Mouse (Mus musculus) hindbrain, embryonic 11.5 days (tissue): ENCODE measurements around the gene Usf1. TPM values are rescaled to one million over a fixed set of nuclear protein-coding genes. Genes with fewer than 3 reads are reported as not detected.

ENCODE experiments used
- ATAC-seq: fragments of 200-750 bp; cut with Nextera tagmentation; 2 replicates; pipeline ENCODE4 v1.8.0; 2017; ENCODE audit warnings: mild to moderate bottlenecking, moderate TSS enrichment, moderate library complexity; ENCODE audit not compliant: low FRiP score
- DNase-seq: peaks from one replicate; pipeline ENCODE4 v3.0.0-alpha.2; 2015; ENCODE audit warnings: low spot score
- H3K27ac ChIP-seq: fragments of 300-500 bp; sonication (generic); 2 replicates; pipeline ENCODE4 v1.5.1; 2014; ENCODE audit warnings: mild to moderate bottlenecking, low read depth, low read length
- H3K27me3 ChIP-seq: fragments of 300-500 bp; sonication (generic); 2 replicates; pipeline ENCODE4 v1.6.1; 2014; ENCODE audit warnings: mild to moderate bottlenecking, low read length, moderate library complexity, mixed read lengths; ENCODE audit not compliant: control insufficient read depth, insufficient read depth
- H3K36me3 ChIP-seq: fragments of 300-500 bp; sonication (generic); 2 replicates; pipeline ENCODE4 v1.6.1; 2014; ENCODE audit warnings: mild to moderate bottlenecking, low read length, moderate library complexity, mixed read lengths; ENCODE audit not compliant: control insufficient read depth, insufficient read depth
- H3K4me1 ChIP-seq: fragments of 300-500 bp; sonication (generic); replicated peaks from 2 replicates; pipeline ENCODE4 v1.6.1; 2014; ENCODE audit warnings: low read length, mixed read lengths; ENCODE audit not compliant: control insufficient read depth, insufficient read depth
- H3K4me2 ChIP-seq: fragments of 300-500 bp; sonication (generic); replicated peaks from 2 replicates; pipeline ENCODE4 v1.6.1; 2014; ENCODE audit warnings: mild to moderate bottlenecking, low read depth, low read length
- H3K4me3 ChIP-seq: fragments of 300-500 bp; sonication (generic); 2 replicates; pipeline ENCODE4 v1.5.1; 2014; ENCODE audit warnings: low read depth, low read length
- H3K9ac ChIP-seq: fragments of 300-500 bp; sonication (generic); 2 replicates; pipeline ENCODE4 v1.6.1; 2014; ENCODE audit warnings: low read depth, low read length
- H3K9me3 ChIP-seq: fragments of 300-500 bp; sonication (generic); 2 replicates; pipeline ENCODE4 v1.6.1; 2016; ENCODE audit warnings: low read length; ENCODE audit not compliant: control insufficient read depth
- WGBS: fragments of 180-500 bp; shearing (Covaris S2); extraction: QIAGEN DNeasy Blood & Tissue Kit; methylation state at CpG from one replicate; pipeline ENCODE4 v1.1.7; 2014; 5-methylcytosine and 5-hydroxymethylcytosine counted together
- polyA plus RNA-seq: library from polyadenylated mRNA; unstranded; fragments of >200 nt; fragmentation: Nextera tagmentation; extraction: Ambion mirVana; gene quantifications from 2 replicates; pipeline ENCODE4 v1.2.1, GENCODE M21; 2014

The Usf1 gene
- polyA plus RNA-seq, 1 experiment from 2014 or later, result 122 TPM

DNA sequence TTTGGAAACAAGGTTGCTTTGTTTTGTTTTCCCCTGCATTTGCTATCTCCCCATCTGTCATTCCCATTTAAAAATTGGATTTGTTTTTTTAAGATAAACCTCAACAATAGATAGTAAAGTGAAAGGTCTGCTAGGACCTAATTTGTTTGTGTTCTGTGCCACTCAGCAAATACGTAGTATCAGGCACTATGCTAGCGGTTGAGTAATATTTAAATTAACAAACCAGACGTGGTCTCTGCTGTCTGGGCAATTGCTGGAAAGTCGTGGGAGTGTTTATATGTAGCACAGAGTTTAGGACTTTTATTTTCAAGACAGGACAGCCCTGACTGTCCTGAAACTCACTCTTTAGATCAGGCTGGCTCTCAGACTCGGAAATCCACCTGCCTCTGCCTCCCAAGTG, 41.4 kb downstream of the Usf1 start:
- Histone ChIP-seq H3K4me2 (no peak overlapping the region), H3K36me3 (no peaks in the 10 kb centered on the region), H3K4me3 (no peak overlapping the region), H3K4me1 (no peaks in the 10 kb centered on the region), H3K27ac (no peak overlapping the region), H3K9ac (no peak overlapping the region), H3K27me3 (no peaks in the 10 kb centered on the region), H3K9me3 (no peaks in the 10 kb centered on the region)
- ATAC-seq, result no peak
- WGBS, result 84% methylated on average over 5 of the region's 5 CpGs
- DNase-seq, result no peak

- no peak overlapping the region for H3K9ac ChIP-seq
- H3K9me3 ChIP-seq, result no peaks in the 10 kb centered on the region
- no peak overlapping the region for H3K4me2 ChIP-seq
- H3K4me1 ChIP-seq, result no peaks in the 10 kb centered on the region
- no peaks in the 10 kb centered on the region for H3K36me3 ChIP-seq
- H3K4me3 ChIP-seq, result no peak overlapping the region
- WGBS, result 84% methylated on average over 5 of the region's 5 CpGs
- H3K27me3 ChIP-seq, result no peaks in the 10 kb centered on the region
- ATAC-seq, result no peak
- H3K27ac ChIP-seq, result no peak overlapping the region
- DNase-seq, result no peak
Measured at GRCm38 (mm10) chr1:171452923-171453322, 41.8 kb downstream of the Usf1 start.

DNA sequence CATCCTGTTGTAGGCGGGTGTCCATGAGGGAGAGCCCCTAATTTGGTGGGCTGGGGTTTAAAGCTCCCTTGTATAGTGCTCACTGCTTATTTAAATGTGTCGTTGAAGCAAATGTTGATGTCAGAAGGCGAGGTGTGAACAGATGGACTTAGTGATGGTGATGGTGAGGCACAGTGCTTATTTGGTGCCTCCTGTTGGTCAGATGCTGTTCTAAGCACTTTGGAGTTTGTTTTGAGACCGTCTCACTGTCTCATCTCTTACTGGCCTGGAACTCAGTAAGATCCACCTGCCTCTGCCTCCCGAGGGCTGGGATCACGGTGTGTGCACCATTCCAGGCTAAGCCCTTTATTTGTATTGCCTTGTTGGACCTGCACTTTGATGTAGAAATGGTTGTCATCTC, 43.8 kb downstream of the Usf1 start:
- Histone ChIP-seq H3K4me2 (no peak overlapping the region), H3K9ac (no peak overlapping the region), H3K36me3 (no peaks in the 10 kb centered on the region), H3K27me3 (no peaks in the 10 kb centered on the region), H3K4me1 (no peaks in the 10 kb centered on the region), H3K4me3 (no peak overlapping the region), H3K9me3 (no peaks in the 10 kb centered on the region), H3K27ac (no peak overlapping the region)
- no peak for DNase-seq
- no peak for ATAC-seq
- WGBS, result 85% methylated on average over 6 of the region's 6 CpGs

- Histone ChIP-seq H3K27ac (no peak overlapping the region), H3K36me3 (no peaks in the 10 kb centered on the region), H3K9ac (no peak overlapping the region), H3K4me3 (no peak overlapping the region), H3K9me3 (no peaks in the 10 kb centered on the region), H3K4me2 (no peak overlapping the region), H3K4me1 (no peaks in the 10 kb centered on the region), H3K27me3 (no peaks in the 10 kb centered on the region)
- ATAC-seq (no peak), DNase-seq (no peak)
- 97% methylated on average over 1 of the region's 1 CpGs for WGBS
Measured at GRCm38 (mm10) chr1:171457568-171457967, 46.5 kb downstream of the Usf1 start.

GRCm38 (mm10) chr1:171459791-171460190, 48.7 kb downstream of the Usf1 start:
- Histone ChIP-seq H3K27me3 (no peaks in the 10 kb centered on the region), H3K9me3 (no peaks in the 10 kb centered on the region), H3K4me3 (no peak overlapping the region), H3K27ac (no peak overlapping the region), H3K4me2 (no peak overlapping the region), H3K4me1 (no peaks in the 10 kb centered on the region), H3K36me3 (no peaks in the 10 kb centered on the region), H3K9ac (no peak overlapping the region)
- DNase-seq (no peak), ATAC-seq (no peak)
- 52% methylated on average over 5 of the region's 5 CpGs for WGBS

DNA sequence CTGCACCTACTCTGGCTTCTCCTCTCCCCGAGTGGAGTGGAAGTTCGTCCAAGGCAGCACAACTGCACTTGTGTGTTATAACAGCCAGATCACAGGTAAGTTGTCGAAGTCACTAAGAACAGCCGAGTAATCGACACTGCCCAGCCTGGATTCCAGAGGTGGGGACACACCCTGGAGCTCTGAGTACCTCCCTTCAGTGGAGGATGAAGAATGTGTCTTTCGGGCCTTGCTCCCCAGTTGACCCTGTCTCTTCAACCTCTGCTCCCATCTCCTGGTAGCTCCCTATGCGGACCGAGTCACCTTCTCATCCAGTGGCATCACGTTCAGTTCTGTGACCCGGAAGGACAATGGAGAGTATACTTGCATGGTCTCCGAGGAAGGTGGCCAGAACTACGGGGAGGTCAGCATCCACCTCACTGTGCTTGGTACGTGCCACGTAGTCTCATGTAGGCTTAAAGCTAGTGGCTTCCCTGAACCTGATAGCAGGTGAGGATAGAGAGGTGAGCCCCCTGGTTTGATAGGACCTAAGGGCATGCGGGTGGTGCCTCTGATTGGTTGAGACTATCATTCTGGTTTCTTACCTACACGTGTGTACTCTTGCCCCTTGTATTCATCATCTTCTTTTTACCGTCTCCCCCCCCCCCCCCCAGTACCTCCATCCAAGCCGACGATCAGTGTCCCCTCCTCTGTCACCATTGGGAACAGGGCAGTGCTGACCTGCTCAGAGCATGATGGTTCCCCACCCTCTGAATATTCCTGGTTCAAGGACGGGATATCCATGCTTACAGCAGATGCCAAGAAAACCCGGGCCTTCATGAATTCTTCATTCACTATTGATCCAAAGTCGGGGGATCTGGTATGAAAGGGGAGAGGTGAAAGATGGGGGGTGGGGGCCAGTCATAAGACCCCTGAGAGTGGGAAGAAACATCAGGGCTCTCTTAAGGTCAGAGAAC, 49.7 kb downstream of the Usf1 start:
- no peaks in the 10 kb centered on the region for H3K9me3 ChIP-seq
- H3K36me3 ChIP-seq, result no peaks in the 10 kb centered on the region
- H3K4me1 ChIP-seq, result no peaks in the 10 kb centered on the region
- no peak overlapping the region for H3K4me3 ChIP-seq
- no peaks in the 10 kb centered on the region for H3K27me3 ChIP-seq
- DNase-seq (no peak), ATAC-seq (no peak)
- H3K9ac ChIP-seq, result no peak overlapping the region
- no peak overlapping the region for H3K27ac ChIP-seq
- no peak overlapping the region for H3K4me2 ChIP-seq
- 88% methylated on average over 22 of the region's 22 CpGs for WGBS

- no peaks in the 10 kb centered on the region for H3K27me3 ChIP-seq
- ATAC-seq (no peak), DNase-seq (no peak)
- no peaks in the 10 kb centered on the region for H3K36me3 ChIP-seq
- H3K4me1 ChIP-seq, result no peaks in the 10 kb centered on the region
- 98% methylated on average over 3 of the region's 3 CpGs for WGBS
- no peak overlapping the region for H3K9ac ChIP-seq
- no peak overlapping the region for H3K4me2 ChIP-seq
- no peak overlapping the region for H3K4me3 ChIP-seq
- H3K27ac ChIP-seq, result no peak overlapping the region
- no peaks in the 10 kb centered on the region for H3K9me3 ChIP-seq
Measured at GRCm38 (mm10) chr1:171463133-171463532, 52.0 kb downstream of the Usf1 start.

GRCm38 (mm10) chr1:171465749-171466412, 54.8 kb downstream of the Usf1 start:
- ATAC-seq, result no peak
- H3K4me1 ChIP-seq, result no peaks in the 10 kb centered on the region

DNA sequence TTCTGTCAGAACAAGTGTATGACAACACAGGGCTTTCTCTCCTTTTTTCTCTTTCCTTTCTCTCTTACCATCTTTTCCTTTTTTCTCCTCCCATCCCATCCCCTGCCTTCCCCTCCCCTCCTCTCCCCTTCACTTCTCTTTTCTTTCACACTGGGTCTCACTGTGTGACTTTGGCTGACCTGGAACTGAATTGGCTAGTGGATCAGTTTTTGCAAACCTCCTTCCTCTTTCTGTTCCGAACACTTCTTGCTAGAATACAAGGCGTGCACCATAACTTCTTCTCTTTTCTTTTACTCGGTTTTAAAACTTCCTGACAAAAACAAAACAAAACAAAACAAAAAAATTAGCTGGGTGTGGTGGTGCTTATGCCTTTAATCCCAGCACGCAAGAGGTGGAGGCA, 55.5 kb downstream of the Usf1 start:
- H3K27me3 ChIP-seq, result no peaks in the 10 kb centered on the region
- no peak overlapping the region for H3K4me2 ChIP-seq
- no peak overlapping the region for H3K9ac ChIP-seq
- no peaks in the 10 kb centered on the region for H3K36me3 ChIP-seq
- ATAC-seq, result no peak
- no peak overlapping the region for H3K4me3 ChIP-seq
- WGBS, result 84% methylated on average over 4 of the region's 4 CpGs
- no peak for DNase-seq
- no peaks in the 10 kb centered on the region for H3K4me1 ChIP-seq
- no peaks in the 10 kb centered on the region for H3K9me3 ChIP-seq
- no peak overlapping the region for H3K27ac ChIP-seq

More at GRCm38 (mm10) chr1:171465749-171466412, 54.8 kb downstream of the Usf1 start:
- DNase-seq, result no peak
- Histone ChIP-seq H3K27me3 (no peaks in the 10 kb centered on the region), H3K4me3 (no peak overlapping the region), H3K9me3 (no peaks in the 10 kb centered on the region), H3K27ac (no peak overlapping the region), H3K36me3 (no peaks in the 10 kb centered on the region), H3K4me2 (no peak overlapping the region), H3K9ac (no peak overlapping the region)
- WGBS, result 90% methylated on average over 5 of the region's 5 CpGs
